Mouse (Mus musculus): Measurements from ENCODE around the gene Plekha8. TPM values are rescaled to one million over a fixed set of nuclear protein-coding genes. Genes with fewer than 3 reads are reported as not detected.

Gene Plekha8
- polyA plus RNA-seq, 2 experiments, result 12.6 to 14.0 TPM

DNA sequence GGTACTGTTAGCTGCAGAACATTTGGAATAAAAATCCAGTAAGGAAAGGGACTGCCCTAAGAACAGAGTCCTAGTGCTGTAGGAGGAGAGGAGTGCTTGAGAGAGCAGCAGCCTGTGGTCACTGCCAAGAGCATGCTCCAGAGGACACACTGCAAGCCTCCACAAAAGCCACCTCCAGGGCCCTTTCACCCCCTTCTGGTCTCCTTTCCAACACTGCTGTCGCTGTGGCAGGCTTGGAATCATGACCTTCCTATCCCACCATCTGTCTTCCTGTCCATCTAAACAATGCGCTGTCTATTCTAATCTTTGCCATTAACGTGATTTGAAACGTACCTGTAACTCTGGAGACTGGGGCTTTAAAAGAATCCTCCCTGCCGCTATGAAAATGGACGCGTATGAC, 36.4 kb upstream of the Plekha8 start:
- no peak overlapping the region for H3K27ac ChIP-seq (replicated peaks; ENCODE audit: low read depth, low read length)
- H3K9me3 ChIP-seq (ENCODE audit: control insufficient read depth, low read length), result no peaks in the 10 kb centered on the region
- ATAC-seq (ENCODE audit: low FRiP score, low read depth) (no peak), DNase-seq (ENCODE audit: low spot score) (no peak)
- no peak overlapping the region for H3K4me2 ChIP-seq (replicated peaks; ENCODE audit: low read depth, low read length, severe bottlenecking)
- no peak overlapping the region for H3K9ac ChIP-seq (ENCODE audit: low read depth, low read length, severe bottlenecking)
- H3K4me3 ChIP-seq (replicated peaks; ENCODE audit: low read length), result no peak overlapping the region
- no peaks in the 10 kb centered on the region for H3K36me3 ChIP-seq (ENCODE audit: control insufficient read depth, insufficient read depth, low read length)
- WGBS, result 76% methylated on average over 7 of the region's 7 CpGs
- no peaks in the 10 kb centered on the region for H3K27me3 ChIP-seq (ENCODE audit: control insufficient read depth, insufficient read depth, low read length)
- H3K4me1 ChIP-seq (ENCODE audit: control insufficient read depth, insufficient read depth, low read length), result no peaks in the 10 kb centered on the region; the same call in 1 of the 2 replicates
- TF ChIP-seq POLR2A (IDR thresholded peaks at IDR 0.05; ENCODE audit: borderline replicate concordance, extremely low read depth, insufficient read depth, insufficient read length), result no peak

- no peaks in the 10 kb centered on the region for H3K27me3 ChIP-seq (ENCODE audit: control insufficient read depth, insufficient read depth, low read length)
- H3K9me3 ChIP-seq (ENCODE audit: control insufficient read depth, low read length), result no peaks in the 10 kb centered on the region
- DNase-seq (ENCODE audit: low spot score), result no peak
- H3K4me1 ChIP-seq (ENCODE audit: control insufficient read depth, insufficient read depth, low read length), result peaks cover 15% of the 10 kb centered on the region
- H3K4me2 ChIP-seq (replicated peaks; ENCODE audit: low read depth, low read length, severe bottlenecking), result no peak overlapping the region
- no peak overlapping the region for H3K4me3 ChIP-seq (replicated peaks; ENCODE audit: low read length)
- no peak for TF ChIP-seq POLR2A (IDR thresholded peaks at IDR 0.05; ENCODE audit: borderline replicate concordance, extremely low read depth, insufficient read depth, insufficient read length)
- H3K27ac ChIP-seq (replicated peaks; ENCODE audit: low read depth, low read length), result no peak overlapping the region
- no peak overlapping the region for H3K9ac ChIP-seq (ENCODE audit: low read depth, low read length, severe bottlenecking)
- no peak for ATAC-seq (ENCODE audit: low FRiP score, low read depth)
- H3K36me3 ChIP-seq (ENCODE audit: control insufficient read depth, insufficient read depth, low read length), result no peaks in the 10 kb centered on the region
- 77% methylated on average over 17 of the region's 17 CpGs for WGBS
Measured at GRCm38 (mm10) chr6:54562018-54562809, 32.7 kb upstream of the Plekha8 start.

- Histone ChIP-seq H3K4me1 (ENCODE audit: control insufficient read depth, insufficient read depth, low read length) (peaks cover 15% of the 10 kb centered on the region), H3K27ac (replicated peaks; ENCODE audit: low read depth, low read length) (no peak overlapping the region), H3K27me3 (ENCODE audit: control insufficient read depth, insufficient read depth, low read length) (no peaks in the 10 kb centered on the region), H3K9me3 (ENCODE audit: control insufficient read depth, low read length) (no peaks in the 10 kb centered on the region), H3K36me3 (ENCODE audit: control insufficient read depth, insufficient read depth, low read length) (no peaks in the 10 kb centered on the region), H3K4me3 (replicated peaks; ENCODE audit: low read length) (no peak overlapping the region), H3K9ac (ENCODE audit: low read depth, low read length, severe bottlenecking) (no peak overlapping the region), H3K4me2 (replicated peaks; ENCODE audit: low read depth, low read length, severe bottlenecking) (no peak overlapping the region)
- DNase-seq (ENCODE audit: low spot score) (no peak), ATAC-seq (ENCODE audit: low FRiP score, low read depth) (no peak)
- 77% methylated on average over 4 of the region's 4 CpGs for WGBS
- no peak for TF ChIP-seq POLR2A (IDR thresholded peaks at IDR 0.05; ENCODE audit: borderline replicate concordance, extremely low read depth, insufficient read depth, insufficient read length)
Measured at GRCm38 (mm10) chr6:54563561-54563960, 31.4 kb upstream of the Plekha8 start.

DNA sequence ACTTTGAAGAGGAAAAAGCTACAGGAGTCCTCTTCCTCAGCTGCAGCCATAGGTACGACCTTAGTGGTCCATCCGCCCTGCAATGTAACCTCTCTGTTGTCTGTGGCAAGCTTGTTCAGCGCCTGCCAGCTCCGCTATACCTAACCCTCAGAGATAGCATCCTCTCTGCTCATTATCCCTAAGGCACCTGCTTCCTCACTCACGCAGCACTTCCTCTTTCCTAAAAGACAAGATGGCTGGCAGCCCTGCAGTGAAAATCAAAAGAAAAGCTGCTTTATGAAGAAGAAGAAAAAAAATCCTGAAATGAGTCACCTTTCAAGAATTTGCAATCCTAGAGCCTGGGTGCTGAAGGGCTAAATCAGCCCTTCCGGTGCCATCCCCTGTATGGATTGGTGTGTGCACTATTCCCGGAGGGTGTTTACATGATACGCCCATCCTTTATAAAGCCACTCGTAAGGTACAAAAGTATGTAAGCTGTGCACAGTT, 30.4 kb upstream of the Plekha8 start:
- ATAC-seq (ENCODE audit: low FRiP score, low read depth) (no peak), DNase-seq (ENCODE audit: low spot score) (no peak)
- Histone ChIP-seq H3K4me3 (replicated peaks; ENCODE audit: low read length) (no peak overlapping the region), H3K9ac (ENCODE audit: low read depth, low read length, severe bottlenecking) (no peak overlapping the region), H3K4me1 (ENCODE audit: control insufficient read depth, insufficient read depth, low read length) (peaks cover 15% of the 10 kb centered on the region), H3K27ac (replicated peaks; ENCODE audit: low read depth, low read length) (no peak overlapping the region), H3K4me2 (replicated peaks; ENCODE audit: low read depth, low read length, severe bottlenecking) (no peak overlapping the region), H3K9me3 (ENCODE audit: control insufficient read depth, low read length) (no peaks in the 10 kb centered on the region), H3K27me3 (ENCODE audit: control insufficient read depth, insufficient read depth, low read length) (no peaks in the 10 kb centered on the region), H3K36me3 (ENCODE audit: control insufficient read depth, insufficient read depth, low read length) (no peaks in the 10 kb centered on the region)
- no peak for TF ChIP-seq POLR2A (IDR thresholded peaks at IDR 0.05; ENCODE audit: borderline replicate concordance, extremely low read depth, insufficient read depth, insufficient read length)
- WGBS, result 73% methylated on average over 9 of the region's 9 CpGs

GRCm38 (mm10) chr6:54565012-54565411, 29.9 kb upstream of the Plekha8 start:
- H3K4me1 ChIP-seq (ENCODE audit: control insufficient read depth, insufficient read depth, low read length), result peaks cover 15% of the 10 kb centered on the region
- ATAC-seq (ENCODE audit: low FRiP score, low read depth), result no peak
- no peak for TF ChIP-seq POLR2A (IDR thresholded peaks at IDR 0.05; ENCODE audit: borderline replicate concordance, extremely low read depth, insufficient read depth, insufficient read length)
- no peaks in the 10 kb centered on the region for H3K9me3 ChIP-seq (ENCODE audit: control insufficient read depth, low read length)
- H3K9ac ChIP-seq (ENCODE audit: low read depth, low read length, severe bottlenecking), result no peak overlapping the region
- peak overlapping the region; percentile 91; the same call in 1 of the 2 replicates for H3K4me2 ChIP-seq (replicated peaks; ENCODE audit: low read depth, low read length, severe bottlenecking)
- no peak overlapping the region for H3K27ac ChIP-seq (replicated peaks; ENCODE audit: low read depth, low read length)
- no peaks in the 10 kb centered on the region for H3K27me3 ChIP-seq (ENCODE audit: control insufficient read depth, insufficient read depth, low read length)
- no peak overlapping the region for H3K4me3 ChIP-seq (replicated peaks; ENCODE audit: low read length)
- no peaks in the 10 kb centered on the region for H3K36me3 ChIP-seq (ENCODE audit: control insufficient read depth, insufficient read depth, low read length)
- 38% methylated on average over 3 of the region's 3 CpGs for WGBS
- peak; percentile 12 for DNase-seq (ENCODE audit: low spot score)

Data from limb, embryonic 14.5 days (tissue).